Mouse (Mus musculus): Measurements from ENCODE around the gene Cdca5. TPM values are rescaled to one million over a fixed set of nuclear protein-coding genes. Genes with fewer than 3 reads are reported as not detected.
A peak's percentile ranks its signal among the peaks of the same experiment; 100 is the strongest.

Gene Cdca5
- polyA plus RNA-seq, 1 experiment from 2014 or later = 29.9 TPM

DNA sequence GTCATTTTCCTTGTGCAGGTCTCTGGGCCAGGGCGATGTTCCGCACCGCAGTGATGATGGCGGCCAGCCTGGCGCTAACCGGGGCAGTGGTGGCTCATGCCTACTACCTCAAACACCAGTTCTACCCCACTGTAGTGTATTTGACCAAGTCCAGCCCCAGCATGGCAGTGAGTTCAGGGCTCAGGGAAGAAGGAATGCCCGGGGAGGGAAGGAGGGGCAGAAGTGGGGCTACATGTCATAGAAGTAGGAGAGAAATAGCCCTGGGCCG, 37.0 kb upstream of the Cdca5 start:
- Histone ChIP-seq H3K4me2 (peak overlapping the region; percentile 89), H3K9ac (peak overlapping the region; percentile 70; the same call in 1 of the 2 replicates), H3K36me3 (peaks cover 44% of the 10 kb centered on the region), H3K4me1 (peaks cover 13% of the 10 kb centered on the region), H3K27me3 (replicated peaks) (no peaks in the 10 kb centered on the region), H3K27ac (no peak overlapping the region), H3K9me3 (no peaks in the 10 kb centered on the region), H3K4me3 (replicated peaks) (peak overlapping the region; percentile 93)
- no peak for ATAC-seq (ENCODE audit: insufficient read depth, low FRiP score, low read depth)
- 77% methylated on average over 8 of the region's 8 CpGs for WGBS

GRCm38 (mm10) chr19:6048681-6049410, 35.9 kb upstream of the Cdca5 start:
- H3K9ac ChIP-seq = no peak overlapping the region
- H3K4me3 ChIP-seq (replicated peaks) = no peak overlapping the region
- peak overlapping the region; percentile 89; the same call in 1 of the 2 replicates for H3K4me2 ChIP-seq
- peaks cover 13% of the 10 kb centered on the region for H3K4me1 ChIP-seq
- H3K9me3 ChIP-seq = no peaks in the 10 kb centered on the region
- 84% methylated on average over 11 of the region's 11 CpGs for WGBS
- peaks cover 52% of the 10 kb centered on the region for H3K36me3 ChIP-seq
- no peak overlapping the region for H3K27ac ChIP-seq
- H3K27me3 ChIP-seq (replicated peaks) = no peaks in the 10 kb centered on the region
- no peak for ATAC-seq (ENCODE audit: insufficient read depth, low FRiP score, low read depth)

DNA sequence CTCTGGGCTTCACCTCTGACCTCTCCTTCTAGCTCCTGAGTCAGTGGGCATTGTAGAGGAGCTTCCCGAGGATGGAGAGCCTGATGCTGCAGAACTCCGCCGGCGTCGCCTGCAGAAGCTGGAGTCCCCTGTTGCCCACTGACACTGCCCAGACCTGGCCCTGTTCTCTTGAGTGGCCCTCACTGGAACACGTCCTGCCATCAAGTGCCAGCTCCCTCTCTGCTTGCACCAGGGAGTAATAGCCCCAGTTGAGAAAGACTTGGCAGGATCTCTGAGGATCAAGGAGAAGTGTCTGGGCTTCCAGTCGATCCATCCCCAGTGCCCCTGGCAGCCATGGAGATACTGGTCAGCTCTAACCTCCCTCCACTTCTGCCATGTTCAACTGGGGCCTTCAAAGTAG, 32.3 kb upstream of the Cdca5 start:
- H3K9me3 ChIP-seq = no peaks in the 10 kb centered on the region
- H3K36me3 ChIP-seq = peaks cover 71% of the 10 kb centered on the region
- H3K27me3 ChIP-seq (replicated peaks) = no peaks in the 10 kb centered on the region
- no peak overlapping the region for H3K4me3 ChIP-seq (replicated peaks)
- no peak for ATAC-seq (ENCODE audit: insufficient read depth, low FRiP score, low read depth)
- peaks cover 22% of the 10 kb centered on the region for H3K4me1 ChIP-seq
- WGBS = 81% methylated on average over 7 of the region's 7 CpGs
- no peak overlapping the region for H3K27ac ChIP-seq
- H3K4me2 ChIP-seq = no peak overlapping the region
- H3K9ac ChIP-seq = no peak overlapping the region

DNA sequence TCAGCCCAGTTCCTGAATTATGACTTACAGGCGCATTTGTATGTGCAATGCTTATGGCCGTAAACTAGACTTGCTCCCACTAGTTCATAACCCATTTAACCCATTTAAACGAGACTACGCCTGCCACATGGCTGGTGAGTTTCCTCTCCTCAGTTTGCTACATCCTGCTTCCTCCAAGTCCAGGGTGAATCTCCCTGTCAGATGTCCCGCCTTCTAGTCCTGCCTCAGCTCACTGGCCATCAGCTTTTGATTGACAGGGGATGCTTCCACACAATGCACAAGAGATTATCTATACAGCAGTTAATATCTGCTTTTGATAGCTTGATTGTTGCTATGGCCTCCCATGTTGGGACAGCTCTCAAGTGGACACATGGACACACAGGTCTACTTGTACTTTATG, 30.5 kb upstream of the Cdca5 start:
- Histone ChIP-seq H3K4me3 (replicated peaks) (no peak overlapping the region), H3K27me3 (replicated peaks) (no peaks in the 10 kb centered on the region), H3K36me3 (peaks cover 62% of the 10 kb centered on the region), H3K9ac (no peak overlapping the region), H3K4me2 (no peak overlapping the region), H3K27ac (no peak overlapping the region), H3K9me3 (no peaks in the 10 kb centered on the region), H3K4me1 (peaks cover 16% of the 10 kb centered on the region)
- WGBS = 86% methylated on average over 5 of the region's 5 CpGs
- ATAC-seq (ENCODE audit: insufficient read depth, low FRiP score, low read depth) = no peak

DNA sequence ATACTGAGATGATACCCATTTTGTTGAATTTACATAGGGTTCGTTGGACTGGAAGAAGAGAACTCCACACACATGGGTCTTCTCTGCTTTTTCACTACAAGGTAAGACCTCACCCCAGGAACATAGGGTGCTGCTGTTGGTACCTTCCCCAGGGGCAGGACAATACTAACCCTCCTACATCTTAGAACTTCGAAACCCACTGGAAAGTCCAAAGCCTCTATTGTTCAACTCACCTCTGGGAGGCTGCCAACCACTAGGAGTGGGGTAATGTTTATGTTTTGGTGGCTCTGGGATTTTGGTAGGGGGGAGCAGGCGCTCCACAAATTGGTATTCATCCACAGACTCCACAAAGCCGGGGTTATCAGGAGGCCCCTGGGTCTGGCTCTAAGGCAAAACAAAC, 28.1 kb upstream of the Cdca5 start:
- Histone ChIP-seq H3K36me3 (peaks cover 40% of the 10 kb centered on the region), H3K4me3 (replicated peaks) (peak overlapping the region; percentile 86), H3K9me3 (no peaks in the 10 kb centered on the region), H3K4me2 (peak overlapping the region; percentile 70), H3K27ac (no peak overlapping the region; the same call in 1 of the 2 replicates), H3K27me3 (replicated peaks) (no peaks in the 10 kb centered on the region), H3K9ac (peak overlapping the region; percentile 35; the same call in 1 of the 2 replicates), H3K4me1 (peaks cover 17% of the 10 kb centered on the region)
- no peak for ATAC-seq (ENCODE audit: insufficient read depth, low FRiP score, low read depth)
- 47% methylated on average over 4 of the region's 4 CpGs for WGBS

DNA sequence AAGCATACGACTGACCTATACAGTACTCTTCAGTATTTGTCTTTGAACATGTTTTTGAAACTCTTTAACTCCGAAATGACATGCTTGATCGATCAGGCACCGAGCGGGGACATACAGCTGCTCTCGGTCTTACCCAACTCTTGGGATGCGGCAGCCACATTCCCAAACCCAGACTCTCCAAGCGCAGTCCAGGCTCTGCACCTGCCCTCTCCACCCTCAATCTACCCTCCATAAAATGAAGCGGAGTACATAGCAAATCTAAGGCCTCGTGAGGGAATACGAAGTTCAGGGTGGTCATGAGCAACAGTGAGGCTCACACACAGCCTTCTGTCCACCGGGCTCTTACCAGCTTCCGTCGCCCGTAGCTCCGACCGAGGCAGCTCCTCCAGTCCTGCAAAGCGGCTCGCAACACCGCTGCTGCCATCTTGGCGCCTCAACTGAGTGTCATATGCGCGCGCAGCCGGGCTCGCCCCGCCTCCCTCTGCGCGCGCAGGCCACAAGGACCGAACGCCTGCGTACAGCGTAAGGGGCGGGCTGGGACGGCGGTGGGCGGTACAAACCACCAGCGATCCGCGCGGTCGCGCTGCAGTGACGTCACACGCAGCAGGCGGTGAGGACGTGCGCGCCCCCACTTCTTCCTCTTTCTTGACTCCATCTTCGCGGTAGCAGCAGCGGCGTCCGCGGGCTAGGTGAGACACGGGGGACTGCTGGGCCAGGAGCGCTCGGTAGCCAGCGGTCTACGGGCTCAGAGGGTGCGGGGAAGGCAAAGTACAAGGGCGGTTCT, 27.3 kb upstream of the Cdca5 start, which contains the start of the genes Mrpl49 and Fau:
TSS of gene Mrpl49 (minus strand) at position 473 of the 784 bp plus-strand sequence.
TSS of gene Fau (plus strand) at position 532 of the 784 bp plus-strand sequence.
- WGBS = under 1% methylated on average over 63 of the region's 63 CpGs
- no peaks in the 10 kb centered on the region for H3K27me3 ChIP-seq (replicated peaks)
- peak; percentile 87 for ATAC-seq (ENCODE audit: insufficient read depth, low FRiP score, low read depth)
- peak within 1 kb of the TSS; percentile 86 for H3K4me3 ChIP-seq (replicated peaks)
- peaks cover 33% of the 10 kb centered on the region for H3K36me3 ChIP-seq
- H3K4me1 ChIP-seq = peaks cover 25% of the 10 kb centered on the region
- peak within 1 kb of the TSS; percentile 70 for H3K4me2 ChIP-seq
- peak within 1 kb of the TSS; percentile 80 for H3K27ac ChIP-seq
- no peaks in the 10 kb centered on the region for H3K9me3 ChIP-seq
- peak within 1 kb of the TSS; percentile 73 for H3K9ac ChIP-seq

GRCm38 (mm10) chr19:6058513-6058912, 26.3 kb upstream of the Cdca5 start:
- Histone ChIP-seq H3K4me2 (peak overlapping the region; percentile 69), H3K27ac (no peak overlapping the region), H3K9me3 (no peaks in the 10 kb centered on the region), H3K9ac (peak overlapping the region; percentile 73), H3K4me3 (replicated peaks) (peak overlapping the region; percentile 86), H3K4me1 (peaks cover 32% of the 10 kb centered on the region), H3K36me3 (peaks cover 24% of the 10 kb centered on the region), H3K27me3 (replicated peaks) (no peaks in the 10 kb centered on the region)
- WGBS = 34% methylated on average over 5 of the region's 5 CpGs
- no peak for ATAC-seq (ENCODE audit: insufficient read depth, low FRiP score, low read depth)

DNA sequence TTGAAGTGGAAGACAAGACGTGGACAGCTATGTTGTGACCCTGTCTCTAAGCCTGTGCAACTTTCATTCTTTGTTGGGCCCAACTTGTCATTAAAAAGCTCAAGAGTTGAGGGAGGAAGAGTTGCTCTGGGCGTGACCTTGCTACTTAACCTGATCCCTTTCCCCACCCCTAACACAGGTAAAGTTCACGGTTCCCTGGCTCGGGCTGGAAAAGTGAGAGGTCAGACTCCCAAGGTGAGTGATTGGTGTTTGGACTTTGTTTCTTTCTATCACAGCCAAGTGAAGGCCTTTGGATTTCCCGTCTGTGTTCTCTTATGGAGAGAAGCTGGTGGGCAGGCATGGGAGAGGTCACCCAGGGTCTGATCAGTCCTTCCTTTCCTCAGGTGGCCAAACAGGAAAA, 25.8 kb upstream of the Cdca5 start:
- peak overlapping the region; percentile 69 for H3K4me2 ChIP-seq
- peaks cover 32% of the 10 kb centered on the region for H3K4me1 ChIP-seq
- H3K27ac ChIP-seq = no peak overlapping the region
- H3K9ac ChIP-seq = no peak overlapping the region
- H3K9me3 ChIP-seq = no peaks in the 10 kb centered on the region
- no peaks in the 10 kb centered on the region for H3K27me3 ChIP-seq (replicated peaks)
- H3K4me3 ChIP-seq (replicated peaks) = peak overlapping the region; percentile 86
- ATAC-seq (ENCODE audit: insufficient read depth, low FRiP score, low read depth) = no peak
- 75% methylated on average over 5 of the region's 5 CpGs for WGBS
- peaks cover 20% of the 10 kb centered on the region for H3K36me3 ChIP-seq

DNA sequence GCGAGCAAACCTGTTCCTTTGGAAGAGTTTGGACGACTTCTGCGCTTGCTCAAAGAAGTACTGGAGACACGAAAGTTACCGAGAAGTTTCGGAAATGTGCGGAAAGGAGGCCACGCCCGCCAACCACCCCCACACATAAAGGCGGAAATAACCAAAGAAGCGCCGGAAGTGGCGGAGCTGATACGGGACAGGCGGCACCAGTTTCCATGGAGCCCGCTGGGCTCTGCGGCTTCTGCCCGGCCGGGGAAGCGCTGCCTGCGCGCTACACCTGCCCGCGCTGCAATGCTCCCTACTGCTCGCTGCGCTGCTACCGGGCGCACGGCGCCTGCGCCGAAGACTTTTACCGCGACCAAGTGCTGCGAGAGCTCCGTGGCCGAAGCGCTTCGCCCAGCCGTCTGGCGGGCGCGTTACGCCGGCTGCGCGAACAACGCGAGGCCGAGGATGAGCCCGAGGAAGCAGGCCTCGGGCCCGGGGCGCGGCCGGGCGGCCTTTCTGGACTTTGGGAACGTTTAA, 23.7 kb upstream of the Cdca5 start, which contains the start of gene Znhit2:
TSS of gene Znhit2 (plus strand) at position 172 of the 513 bp plus-strand sequence.
- ATAC-seq (ENCODE audit: insufficient read depth, low FRiP score, low read depth) = peak; percentile 72
- H3K36me3 ChIP-seq = peaks cover 3% of the 10 kb centered on the region; the same call in 1 of the 2 replicates
- H3K9me3 ChIP-seq = no peaks in the 10 kb centered on the region
- peak within 1 kb of the TSS; percentile 95 for H3K27ac ChIP-seq
- H3K4me1 ChIP-seq = peaks cover 31% of the 10 kb centered on the region
- no peaks in the 10 kb centered on the region for H3K27me3 ChIP-seq (replicated peaks)
- peak within 1 kb of the TSS; percentile 93 for H3K4me3 ChIP-seq (replicated peaks)
- peak within 1 kb of the TSS; percentile 98 for H3K4me2 ChIP-seq
- peak within 1 kb of the TSS; percentile 94 for H3K9ac ChIP-seq
- WGBS = under 1% methylated on average over 58 of the region's 58 CpGs

- Histone ChIP-seq H3K9me3 (no peaks in the 10 kb centered on the region), H3K4me1 (peaks cover 31% of the 10 kb centered on the region), H3K9ac (peak overlapping the region; percentile 94), H3K27ac (peak overlapping the region; percentile 95), H3K4me3 (replicated peaks) (peak overlapping the region; percentile 93), H3K36me3 (peaks cover 3% of the 10 kb centered on the region; the same call in 1 of the 2 replicates), H3K4me2 (peak overlapping the region; percentile 98), H3K27me3 (replicated peaks) (no peaks in the 10 kb centered on the region)
- 0 out of 2 replicates have a peak, but pooled peaks have one; percentile 5 for ATAC-seq (ENCODE audit: insufficient read depth, low FRiP score, low read depth)
- WGBS = under 1% methylated on average over 44 of the region's 44 CpGs
Measured at GRCm38 (mm10) chr19:6061641-6062302, 23.0 kb upstream of the Cdca5 start.

DNA sequence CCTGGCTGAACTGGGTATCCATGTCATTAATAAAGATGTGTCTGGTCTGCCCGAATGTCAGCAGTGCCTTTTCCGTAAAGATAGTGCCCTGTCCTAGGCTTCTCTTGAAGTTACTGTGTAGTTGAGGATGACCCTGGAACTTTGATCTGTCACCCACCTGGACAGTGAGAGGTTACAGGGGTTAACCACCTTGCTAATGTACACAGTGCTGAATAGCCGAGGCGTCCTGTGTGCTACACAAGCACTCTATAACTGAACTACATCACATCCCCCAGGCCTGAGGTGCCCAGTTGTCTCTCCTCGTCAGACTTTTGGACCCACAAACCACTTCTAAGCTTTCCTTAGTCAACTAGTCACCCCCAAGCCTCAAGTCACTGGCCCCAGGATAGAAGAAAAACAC, 22.4 kb upstream of the Cdca5 start:
- H3K4me3 ChIP-seq (replicated peaks) = peak overlapping the region; percentile 93
- peaks cover 36% of the 10 kb centered on the region for H3K4me1 ChIP-seq
- H3K27ac ChIP-seq = peak overlapping the region; percentile 95
- no peaks in the 10 kb centered on the region for H3K27me3 ChIP-seq (replicated peaks)
- H3K4me2 ChIP-seq = peak overlapping the region; percentile 98
- H3K36me3 ChIP-seq = peaks cover 3% of the 10 kb centered on the region; the same call in 1 of the 2 replicates
- WGBS = 37% methylated on average over 5 of the region's 5 CpGs
- H3K9me3 ChIP-seq = no peaks in the 10 kb centered on the region
- no peak for ATAC-seq (ENCODE audit: insufficient read depth, low FRiP score, low read depth)
- peak overlapping the region; percentile 94; the same call in 1 of the 2 replicates for H3K9ac ChIP-seq
